Mouse (Mus musculus) liver, embryonic 14.5 days (tissue): ENCODE measurements around the gene Top3a. TPM values are rescaled to one million over a fixed set of nuclear protein-coding genes. Genes with fewer than 3 reads are reported as not detected.
A peak's percentile ranks its signal among the peaks of the same experiment; 100 is the strongest.

Experiments
- ATAC-seq: fragments of 200-750 bp; cut with Nextera tagmentation; 2 replicates; pipeline ENCODE4 v1.8.0; 2017; ENCODE audit warnings: moderate number of reproducible peaks, mild to moderate bottlenecking, moderate library complexity; ENCODE audit not compliant: insufficient read depth
- DNase-seq, 3 experiments: peaks; one replicate each; pipeline ENCODE4 v3.0.0-alpha.2; 2012 to 2013; ENCODE audit warnings: low read depth in 3 of 3, low spot score in 3 of 3
- H3K27ac ChIP-seq: fragments of 300-500 bp; sonication (generic); 2 replicates; pipeline ENCODE4 v1.5.1; 2014; ENCODE audit warnings: moderate library complexity, mild to moderate bottlenecking, control low read depth, inconsistent platforms
- H3K27me3 ChIP-seq: fragments of 300-500 bp; sonication (generic); 2 replicates; pipeline ENCODE4 v1.6.1; 2014; ENCODE audit warnings: mild to moderate bottlenecking, low read length, moderate library complexity; ENCODE audit not compliant: control insufficient read depth, insufficient read depth
- H3K36me3 ChIP-seq: fragments of 300-500 bp; sonication (generic); replicated peaks from 2 replicates; pipeline ENCODE4 v1.6.1; 2014; ENCODE audit warnings: low read depth; ENCODE audit not compliant: control insufficient read depth, insufficient read depth
- H3K4me1 ChIP-seq, 2 experiments: fragments of 200-500 bp in 1 of 2; fragments of 300-500 bp in 1 of 2; sonication (generic) in 1 of 2; replicated peaks; 2 replicates each; pipeline ENCODE4 v1.6.1; 2012 to 2014; ENCODE audit warnings: antibody characterized with exemption in 1 of 2, inconsistent platforms in 1 of 2, low read length in 1 of 2; ENCODE audit not compliant: control insufficient read depth in 2 of 2, insufficient read depth in 2 of 2
- H3K4me2 ChIP-seq: fragments of 300-500 bp; sonication (generic); 2 replicates; pipeline ENCODE4 v1.6.1; 2014; ENCODE audit warnings: low read depth, mild to moderate bottlenecking, control low read depth, moderate library complexity
- H3K4me3 ChIP-seq, 2 experiments: fragments of 200-500 bp in 1 of 2; fragments of 300-500 bp in 1 of 2; sonication (generic) in 1 of 2; 2 replicates each; pipeline ENCODE4 v1.5.1; 2012 to 2014; ENCODE audit warnings: low read depth in 2 of 2, low read length in 2 of 2, mild to moderate bottlenecking in 2 of 2, control low read depth in 1 of 2, inconsistent platforms in 1 of 2, moderate library complexity in 1 of 2; ENCODE audit not compliant: insufficient read depth in 1 of 2
- H3K9ac ChIP-seq: fragments of 300-500 bp; sonication (generic); replicated peaks from 2 replicates; pipeline ENCODE4 v1.6.1; 2014; ENCODE audit warnings: mild to moderate bottlenecking, control low read depth, moderate library complexity
- H3K9me3 ChIP-seq: fragments of 300-500 bp; sonication (generic); 2 replicates; pipeline ENCODE4 v1.6.1; 2016; ENCODE audit warnings: low read length, mixed read lengths; ENCODE audit not compliant: control insufficient read depth
- CTCF ChIP-seq: IDR thresholded peaks from 2 replicates; pipeline ENCODE4 v1.5.1; 2016; ENCODE audit warnings: antibody characterized with exemption, low read depth, control low read depth
- EP300 ChIP-seq: IDR thresholded peaks from 2 replicates; pipeline ENCODE4 v1.6.1; 2016; ENCODE audit warnings: antibody characterized with exemption, low read depth
- WGBS: fragments of 180-500 bp; shearing (Covaris S2); extraction: QIAGEN DNeasy Blood & Tissue Kit; methylation state at CpG from one replicate; pipeline ENCODE4 v1.1.7; 2014; ENCODE audit not compliant: insufficient replicate concordance; 5-methylcytosine and 5-hydroxymethylcytosine counted together
- microRNA-seq: library from miRNA; unstranded; fragments of <30 nt; microRNA quantifications from one replicate; pipeline ENCODE4, GENCODE M21; 2016
- polyA plus RNA-seq, 2 experiments: library from polyadenylated mRNA; depleted of rRNA in 1 of 2; stranded (reverse) in 1 of 2; unstranded in 1 of 2; fragments of >200 nt; fragmentation: Nextera tagmentation in 1 of 2; extraction: Ambion mirVana in 1 of 2; gene quantifications; 2 replicates each; pipeline versions ENCODE4 v1.2.1 to v1.2.3; 2012 to 2014

Gene Top3a
- polyA plus RNA-seq, 2 experiments = 4.4 to 5.0 TPM

DNA sequence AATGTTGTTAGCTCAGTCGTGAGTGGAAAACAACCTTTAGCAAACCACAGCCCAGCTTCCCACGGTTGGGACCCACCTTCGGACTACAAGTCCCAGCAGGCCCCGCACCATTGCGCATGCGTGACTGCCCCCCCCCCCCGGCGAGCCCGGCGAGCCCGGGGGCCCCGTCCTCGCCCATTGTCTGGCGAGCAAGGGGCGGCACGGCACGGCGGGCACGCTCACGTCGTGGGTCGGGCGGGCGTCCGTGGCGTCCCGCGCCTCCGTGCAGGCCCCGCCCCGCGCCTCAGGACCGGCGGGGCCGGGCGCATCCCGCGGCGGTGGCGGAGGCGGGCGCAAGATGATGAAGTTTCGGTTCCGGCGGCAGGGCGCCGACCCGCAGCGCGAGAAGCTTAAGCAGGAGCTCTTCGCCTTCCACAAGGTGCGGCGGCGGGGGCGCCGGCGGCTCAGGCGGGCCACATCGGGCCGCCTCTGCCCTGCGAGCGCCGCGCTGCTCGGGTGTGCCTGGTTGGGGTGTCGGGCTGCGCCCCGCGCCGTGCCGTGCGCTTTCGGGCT lies 77.6 kb downstream of the Top3a start, which contains the start of gene Llgl1:
Llgl1 (plus strand) TSS at position 200 of the 552 bp plus-strand sequence.
- H3K9me3 ChIP-seq = no peaks in the 10 kb centered on the region
- H3K9ac ChIP-seq = peak within 1 kb of the TSS; percentile 95
- peak; percentile 79 to 85 (median 82) for DNase-seq
- H3K36me3 ChIP-seq = no peaks in the 10 kb centered on the region
- H3K4me2 ChIP-seq = peak within 1 kb of the TSS; percentile 94
- WGBS = under 1% methylated on average over 51 of the region's 73 CpGs
- TF ChIP-seq CTCF (no peak), EP300 (no peak)
- peak; percentile 91 for ATAC-seq
- H3K4me3 ChIP-seq = peak within 1 kb of the TSS; percentile 79 to 93
- no peaks in the 10 kb centered on the region for H3K27me3 ChIP-seq
- peak within 1 kb of the TSS; percentile 57 for H3K27ac ChIP-seq
- H3K4me1 ChIP-seq = peaks cover 8 to 14% of the 10 kb centered on the region in 2 experiments

DNA sequence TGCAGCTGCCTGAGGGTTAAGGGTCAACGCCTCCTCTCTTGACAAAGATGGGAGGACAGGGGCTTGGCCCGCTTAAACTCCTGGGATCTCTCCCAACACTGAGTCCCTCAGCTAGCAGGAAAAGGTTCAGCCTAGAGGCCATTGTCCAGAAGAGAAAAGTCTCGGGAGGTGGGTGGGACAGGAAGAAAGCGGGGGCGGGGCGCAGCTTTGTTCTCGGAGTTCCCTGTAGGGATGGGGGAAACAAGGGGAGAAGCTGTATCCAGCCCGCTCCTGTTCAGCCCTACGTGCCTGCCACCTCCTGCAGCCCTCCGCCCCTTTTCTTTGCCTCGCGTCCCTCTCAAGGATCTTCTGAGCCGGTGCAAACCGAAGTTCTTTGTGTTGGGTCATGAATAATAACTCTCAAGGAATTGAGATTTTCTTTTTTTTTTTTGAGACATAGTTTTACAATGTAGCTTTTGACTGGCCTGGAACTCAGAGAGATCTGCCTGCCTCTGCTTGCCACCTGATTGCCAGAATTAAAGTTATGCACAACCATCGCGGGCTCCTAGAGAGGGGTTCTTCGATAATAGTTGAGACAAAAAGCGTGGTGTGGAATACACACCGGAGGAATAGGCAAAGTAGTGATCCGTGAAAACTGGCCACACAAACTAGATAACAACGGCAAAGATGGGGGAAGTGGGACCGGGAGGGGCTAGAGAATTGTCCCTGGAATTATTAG lies 78.2 kb downstream of the Top3a start:
- peak overlapping the region; percentile 10 for H3K9ac ChIP-seq

DNA sequence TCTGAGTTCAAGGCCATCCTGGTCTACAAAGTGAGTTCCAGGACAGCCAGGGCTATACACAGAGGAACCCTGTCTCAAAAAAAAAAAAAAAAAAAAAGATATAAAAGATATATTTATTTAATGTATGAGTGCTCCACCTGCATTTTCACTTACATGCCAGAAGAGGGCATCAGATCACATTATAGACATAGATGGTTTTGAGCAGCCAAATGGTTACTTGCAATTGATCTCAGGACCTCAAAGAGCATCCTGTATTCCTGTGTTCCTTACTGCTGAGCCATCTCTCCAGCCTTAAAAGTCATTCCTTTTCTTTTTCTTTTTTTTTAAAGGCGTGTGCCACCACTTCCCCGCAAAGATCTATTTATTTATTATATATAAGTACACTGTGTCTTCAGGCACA lies 79.6 kb downstream of the Top3a start:
- Histone ChIP-seq H3K27ac (no peak overlapping the region), H3K27me3 (no peaks in the 10 kb centered on the region), H3K9me3 (no peaks in the 10 kb centered on the region), H3K4me3 (no peak overlapping the region), H3K4me1 (peaks cover 8 to 14% of the 10 kb centered on the region in 2 experiments), H3K9ac (no peak overlapping the region), H3K36me3 (no peaks in the 10 kb centered on the region), H3K4me2 (no peak overlapping the region)
- WGBS = 28% methylated on average over 2 of the region's 2 CpGs
- DNase-seq (peak in 1 of 3 experiments; percentile 33), ATAC-seq (no peak)
- TF ChIP-seq EP300 (no peak), CTCF (peak; percentile 58; the same call in 1 of the 2 replicates)

More for the DNA sequence above, 78.2 kb downstream of the Top3a start:
- Histone ChIP-seq H3K4me3 (peak overlapping the region; percentile 79 to 93), H3K27ac (peak overlapping the region; percentile 20; the same call in 1 of the 2 replicates), H3K4me2 (peak overlapping the region; percentile 94), H3K9me3 (no peaks in the 10 kb centered on the region), H3K27me3 (no peaks in the 10 kb centered on the region), H3K4me1 (peaks cover 8 to 14% of the 10 kb centered on the region in 2 experiments), H3K36me3 (no peaks in the 10 kb centered on the region)
- TF ChIP-seq CTCF (no peak), EP300 (no peak)
- ATAC-seq (peak; percentile 17), DNase-seq (no peak)
- 6% methylated on average over 22 of the region's 22 CpGs for WGBS

DNA sequence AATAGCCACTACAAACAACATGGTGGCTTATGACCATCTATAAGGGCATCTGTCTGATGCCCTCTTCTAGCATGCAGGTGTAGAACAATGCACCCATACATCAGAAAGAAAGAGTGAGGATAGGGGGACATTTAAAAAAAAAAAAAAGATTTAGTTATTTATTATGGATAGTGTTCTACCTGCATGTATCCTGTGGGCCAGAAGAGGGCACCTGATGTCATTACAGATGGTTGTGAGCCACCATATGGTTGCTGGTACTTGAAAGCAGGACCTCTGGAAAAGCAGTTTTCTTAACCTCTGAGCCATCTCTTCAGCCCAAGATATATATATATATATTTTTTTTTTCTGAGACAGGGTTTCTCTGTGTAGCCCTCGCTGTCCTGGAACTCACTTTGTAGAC lies 81.0 kb downstream of the Top3a start:
- no peak for DNase-seq
- TF ChIP-seq CTCF (peak; percentile 19; the same call in 1 of the 2 replicates), EP300 (no peak)
- Histone ChIP-seq H3K27me3 (no peaks in the 10 kb centered on the region), H3K9me3 (no peaks in the 10 kb centered on the region), H3K36me3 (no peaks in the 10 kb centered on the region), H3K4me1 (peaks cover 6 to 14% of the 10 kb centered on the region in 2 experiments), H3K4me2 (no peak overlapping the region), H3K27ac (no peak overlapping the region), H3K9ac (no peak overlapping the region), H3K4me3 (no peak overlapping the region)
- WGBS = 50% methylated on average over 1 of the region's 1 CpGs
- no peak for ATAC-seq

Small RNAs within 50 kb of the gene (microRNA-seq; reads per million reads assigned to microRNA genes)
- 10.6 reads per million, percentile 21 among the genes with 10 or more reads in this experiment for gene Mir5100

Other genes with a start within 250 kb of the Top3a start
- 7.5 and 7.7 TPM in 2 replicates for gene Alkbh5, start 241.0 kb downstream of the Top3a start, polyA plus RNA-seq (2012; rRNA removed)
- gene Alkbh5, start 241.0 kb downstream of the Top3a start, polyA plus RNA-seq (2014; fragmentation: Nextera tagmentation; extraction: Ambion mirVana) = 14.2 and 15.1 TPM in 2 replicates
- gene Llgl1, start 77.6 kb downstream of the Top3a start, polyA plus RNA-seq (2012; rRNA removed) = 12.4 and 13.2 TPM in 2 replicates
- gene Llgl1, start 77.6 kb downstream of the Top3a start, polyA plus RNA-seq (2014; fragmentation: Nextera tagmentation; extraction: Ambion mirVana) = 8.5 and 11.0 TPM in 2 replicates
- 19.4 and 35.3 TPM in 2 replicates for gene Flii, start 50.1 kb downstream of the Top3a start, polyA plus RNA-seq (2012; rRNA removed)
- 22.5 and 25.7 TPM in 2 replicates for gene Flii, start 50.1 kb downstream of the Top3a start, polyA plus RNA-seq (2014; fragmentation: Nextera tagmentation; extraction: Ambion mirVana)
- 1.8 and 2.0 TPM in 2 replicates for gene Mief2, start 49.0 kb downstream of the Top3a start, polyA plus RNA-seq (2012; rRNA removed)
- gene Mief2, start 49.0 kb downstream of the Top3a start, polyA plus RNA-seq (2014; fragmentation: Nextera tagmentation; extraction: Ambion mirVana) = 1.8 and 2.5 TPM in 2 replicates
- gene Smcr8, start 159 bp upstream of the Top3a start, polyA plus RNA-seq (2012; rRNA removed) = 3.3 and 4.2 TPM in 2 replicates
- gene Smcr8, start 159 bp upstream of the Top3a start, polyA plus RNA-seq (2014; fragmentation: Nextera tagmentation; extraction: Ambion mirVana) = 3.0 and 3.6 TPM in 2 replicates
- 22.7 and 26.9 TPM in 2 replicates for gene Shmt1, start 34.4 kb upstream of the Top3a start, polyA plus RNA-seq (2012; rRNA removed)
- gene Shmt1, start 34.4 kb upstream of the Top3a start, polyA plus RNA-seq (2014; fragmentation: Nextera tagmentation; extraction: Ambion mirVana) = 34.2 and 41.8 TPM in 2 replicates
- 7.4 and 9.2 TPM in 2 replicates for gene Dhrs7b, start 53.3 kb upstream of the Top3a start, polyA plus RNA-seq (2012; rRNA removed)
- gene Dhrs7b, start 53.3 kb upstream of the Top3a start, polyA plus RNA-seq (2014; fragmentation: Nextera tagmentation; extraction: Ambion mirVana) = 22.3 and 24.2 TPM in 2 replicates
- 30.9 and 35.7 TPM in 2 replicates for gene Tmem11, start 101.9 kb upstream of the Top3a start, polyA plus RNA-seq (2012; rRNA removed)
- gene Tmem11, start 101.9 kb upstream of the Top3a start, polyA plus RNA-seq (2014; fragmentation: Nextera tagmentation; extraction: Ambion mirVana) = 25.1 and 27.5 TPM in 2 replicates
- gene Natd1, start 137.4 kb upstream of the Top3a start, polyA plus RNA-seq (2012; rRNA removed) = 10.7 and 14.0 TPM in 2 replicates
- gene Natd1, start 137.4 kb upstream of the Top3a start, polyA plus RNA-seq (2014; fragmentation: Nextera tagmentation; extraction: Ambion mirVana) = 11.1 and 15.0 TPM in 2 replicates
- gene Map2k3, start 154.7 kb upstream of the Top3a start, polyA plus RNA-seq (2012; rRNA removed) = 37.0 and 44.7 TPM in 2 replicates
- gene Map2k3, start 154.7 kb upstream of the Top3a start, polyA plus RNA-seq (2014; fragmentation: Nextera tagmentation; extraction: Ambion mirVana) = 100 and 124 TPM in 2 replicates
- 0.06 and 0.10 TPM in 2 replicates for gene Kcnj12, start 245.2 kb upstream of the Top3a start, polyA plus RNA-seq (2012; rRNA removed)
- not detected in 2 replicates for gene Kcnj12, start 245.2 kb upstream of the Top3a start, polyA plus RNA-seq (2014; fragmentation: Nextera tagmentation; extraction: Ambion mirVana)